Mouse (Mus musculus): ENCODE measurements at regions not wholly inside any gene's neighbourhood (a gene's known extent, or its start where the extent isn't known, plus 50 kb on each side); places are given as distances from the start of the nearest gene placed in this dataset.

DNA sequence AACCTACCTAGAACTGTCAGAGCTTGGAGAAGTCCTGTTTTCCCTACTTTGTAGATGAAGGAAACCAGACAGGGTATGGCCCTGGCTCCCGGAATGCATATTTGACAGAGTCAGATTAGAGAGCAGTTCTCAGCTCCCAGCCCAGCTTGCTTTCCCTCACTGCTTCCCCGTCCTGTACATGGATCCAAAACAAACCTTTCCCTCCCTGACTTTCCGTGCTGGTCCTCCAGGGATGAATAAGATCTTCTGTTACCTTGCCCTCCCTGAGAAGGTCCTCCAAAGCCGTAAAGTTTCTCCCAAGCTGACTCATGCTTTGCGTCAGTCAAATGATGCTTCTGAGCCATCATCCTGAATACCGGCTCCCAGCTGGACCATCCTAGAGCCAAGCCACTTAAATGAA lies 160.2 kb upstream of the Jmjd1c start:
- no peak for DNase-seq (ENCODE audit: low spot score)

DNA sequence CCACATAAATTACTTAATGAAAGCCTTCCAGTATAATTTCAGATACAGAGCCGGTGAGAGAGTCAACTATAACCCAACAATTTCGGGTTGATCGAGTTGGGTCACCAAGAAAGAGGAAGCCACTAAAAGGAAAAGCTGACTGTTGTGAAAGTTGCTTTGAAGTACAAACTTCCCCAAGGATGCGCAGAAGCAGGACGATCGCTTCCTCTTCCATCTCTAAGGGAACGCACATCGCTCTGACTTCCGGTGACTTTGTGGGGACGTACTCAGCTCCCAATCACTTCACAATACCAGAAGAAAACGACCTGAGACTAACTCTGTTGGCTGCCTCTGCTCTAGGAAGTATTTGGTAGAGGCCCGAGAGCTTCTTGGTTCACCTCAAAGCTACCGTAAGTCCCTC lies 158.8 kb upstream of the Jmjd1c start:
- no peak for DNase-seq (ENCODE audit: low spot score)

DNA sequence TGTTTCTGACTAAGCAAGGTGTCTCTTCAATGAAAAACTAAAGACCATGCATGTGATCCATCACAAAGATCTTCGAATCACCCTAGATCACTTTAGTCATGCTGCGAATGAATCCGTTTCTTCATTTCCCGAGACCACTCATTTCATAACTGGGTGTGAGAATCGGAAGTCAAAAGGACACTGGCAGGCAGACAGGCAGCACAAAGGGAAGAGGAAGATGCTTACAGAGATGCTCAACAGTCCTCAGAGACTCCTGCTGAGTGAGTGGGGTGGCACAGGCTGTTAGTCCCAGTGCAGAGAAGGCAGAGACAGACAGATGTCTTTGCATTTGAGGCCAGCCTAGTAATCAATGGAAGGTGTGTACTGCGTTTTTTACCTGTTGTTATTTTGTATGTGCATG lies 155.6 kb upstream of the Jmjd1c start:
- no peak for DNase-seq (ENCODE audit: low spot score)

DNA sequence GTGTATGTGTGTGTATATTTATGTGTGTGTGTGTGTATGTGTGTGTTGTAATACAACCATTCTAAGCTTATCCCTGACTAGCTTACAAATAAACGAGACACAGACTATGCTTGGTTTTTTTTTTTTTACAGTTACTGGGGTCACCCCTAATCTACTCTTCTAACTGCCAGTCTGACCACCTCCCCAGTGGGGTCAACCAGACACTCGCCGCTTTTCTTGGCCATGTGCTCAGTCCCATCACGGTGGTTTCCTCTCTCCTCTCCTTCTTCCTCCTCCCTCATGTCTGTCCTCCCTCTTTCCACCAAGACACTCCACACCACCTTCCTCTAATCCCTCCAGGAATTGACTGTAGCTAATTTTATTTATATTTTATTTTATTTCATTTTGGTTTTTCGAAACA lies 155.0 kb upstream of the Jmjd1c start:
- no peak for DNase-seq (ENCODE audit: low spot score)

DNA sequence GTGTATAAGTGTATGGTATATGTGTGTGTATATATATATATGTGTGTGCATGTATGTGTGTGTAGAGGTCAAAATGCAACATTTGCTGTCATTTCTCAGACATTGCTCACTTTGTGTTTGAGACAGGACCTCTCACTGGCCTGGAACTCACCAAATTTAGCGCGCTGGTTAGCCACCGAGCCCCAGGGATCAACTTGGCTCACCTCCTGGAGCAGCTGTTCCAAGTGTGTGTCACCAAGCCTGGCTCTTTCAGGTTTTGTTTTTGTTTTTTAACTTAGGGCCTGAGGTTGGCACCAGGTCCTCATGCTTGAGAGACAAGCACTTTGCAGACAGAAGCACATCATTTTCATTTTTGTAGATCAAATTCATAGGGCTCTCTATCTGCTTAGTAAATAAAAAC lies 154.0 kb upstream of the Jmjd1c start:
- DNase-seq (ENCODE audit: low spot score) = no peak

DNA sequence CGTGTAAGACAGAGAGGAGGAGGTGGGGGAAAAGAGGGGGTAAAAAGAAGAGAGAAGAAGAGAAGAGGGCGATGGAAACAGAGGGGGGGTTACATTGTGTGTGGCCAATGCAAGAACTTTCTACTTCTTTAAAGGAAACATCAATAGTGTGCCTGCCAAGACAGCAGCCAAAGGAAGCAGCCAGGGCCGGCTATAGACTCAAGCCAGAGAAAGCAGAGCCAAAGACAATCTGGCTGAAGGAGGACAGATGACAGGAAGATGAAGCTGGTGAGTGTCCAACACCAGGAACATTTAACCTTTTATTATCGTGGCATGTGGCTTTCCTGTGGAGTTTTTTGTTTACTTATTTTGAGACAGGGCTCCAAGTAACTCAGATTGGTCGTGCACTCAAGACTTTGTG lies 152.1 kb upstream of the Jmjd1c start:
- no peak for DNase-seq (ENCODE audit: low spot score)

DNA sequence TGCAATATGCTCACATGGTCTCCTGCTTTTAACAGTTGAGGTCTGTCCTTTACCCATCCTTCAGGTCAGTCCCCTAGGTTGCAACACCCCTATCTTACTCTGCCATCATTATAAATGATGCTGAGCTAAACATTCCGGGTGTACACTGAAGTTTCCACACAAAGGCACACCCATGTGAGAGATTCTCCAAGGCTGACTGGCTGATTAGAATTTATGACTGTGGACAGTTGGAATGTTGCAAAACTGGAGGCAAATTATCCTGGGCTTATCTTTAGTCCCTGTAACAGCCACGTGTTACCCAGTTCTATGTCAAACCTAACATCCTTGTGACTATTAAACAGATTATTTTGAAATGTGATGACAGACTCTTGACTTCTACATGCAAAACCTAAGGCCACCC lies 149.8 kb upstream of the Jmjd1c start:
- no peak for DNase-seq (ENCODE audit: low spot score)

DNA sequence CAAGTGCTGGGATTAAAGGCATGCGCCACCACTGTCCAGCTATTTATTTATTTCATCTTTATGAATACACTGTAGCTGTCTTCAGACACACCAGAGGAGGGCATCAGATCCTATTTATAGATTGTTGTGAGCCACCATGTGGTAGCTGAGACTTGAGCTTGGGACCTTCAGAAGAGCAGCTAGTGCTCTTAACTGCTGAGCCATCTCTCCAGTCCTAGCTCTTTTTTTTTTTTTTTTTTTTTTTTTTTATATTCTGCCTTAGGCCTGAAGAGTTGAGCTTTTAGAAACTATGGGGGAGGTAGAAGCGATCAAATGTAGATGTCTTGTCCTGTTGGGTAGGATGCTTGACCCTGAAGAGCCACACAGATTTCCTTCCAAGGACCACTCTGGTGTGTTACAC lies 147.6 kb upstream of the Jmjd1c start:
- DNase-seq (ENCODE audit: low spot score) = no peak

DNA sequence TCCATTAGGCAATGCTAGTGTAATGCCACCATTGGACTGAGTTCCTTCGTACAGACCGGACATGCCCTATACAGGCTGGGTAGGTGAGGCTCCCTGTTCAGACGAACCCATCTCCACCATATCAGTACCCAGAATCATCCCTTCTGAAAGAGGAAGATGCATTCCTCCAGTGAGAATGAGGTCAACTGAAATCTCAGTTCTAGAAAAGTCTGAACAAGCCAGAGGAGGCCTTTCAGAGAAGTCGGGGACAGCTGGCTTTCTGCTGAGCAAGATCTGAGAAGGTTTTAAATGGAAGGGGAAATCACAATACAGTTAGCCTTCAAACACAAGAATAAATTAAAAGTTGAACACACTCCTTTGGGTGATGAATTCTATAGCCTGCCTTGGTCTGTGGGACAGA lies 145.5 kb upstream of the Jmjd1c start:
- no peak for DNase-seq (ENCODE audit: low spot score)

DNA sequence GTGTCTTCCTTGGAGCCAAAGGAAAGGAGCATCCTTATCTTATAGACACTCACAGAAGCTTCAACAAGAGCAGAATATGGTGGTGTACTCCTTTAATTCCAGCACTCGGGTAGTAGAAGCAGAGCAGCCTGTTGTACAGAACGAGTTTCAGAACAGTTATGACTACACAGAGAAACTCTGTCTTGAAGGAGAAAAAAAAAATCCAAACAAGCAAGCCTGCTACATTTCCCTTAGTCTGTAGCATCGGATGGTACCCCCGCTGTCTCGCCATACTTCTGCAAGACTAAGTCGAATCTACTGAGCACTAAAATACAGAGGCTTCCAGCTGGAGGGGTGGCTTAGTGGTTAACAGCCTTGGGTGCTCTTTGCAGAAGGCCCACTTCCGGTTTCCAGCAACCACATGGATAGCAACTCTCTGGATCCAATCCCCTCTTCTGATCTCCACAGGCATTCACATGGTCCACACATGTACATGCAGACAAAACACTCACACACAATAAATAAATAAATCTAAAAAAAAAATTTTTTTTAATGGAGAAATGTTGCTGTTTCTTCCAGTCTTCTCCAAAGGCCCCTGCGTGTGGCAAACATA lies 144.6 kb upstream of the Jmjd1c start:
- no peak for DNase-seq (ENCODE audit: low spot score)

DNA sequence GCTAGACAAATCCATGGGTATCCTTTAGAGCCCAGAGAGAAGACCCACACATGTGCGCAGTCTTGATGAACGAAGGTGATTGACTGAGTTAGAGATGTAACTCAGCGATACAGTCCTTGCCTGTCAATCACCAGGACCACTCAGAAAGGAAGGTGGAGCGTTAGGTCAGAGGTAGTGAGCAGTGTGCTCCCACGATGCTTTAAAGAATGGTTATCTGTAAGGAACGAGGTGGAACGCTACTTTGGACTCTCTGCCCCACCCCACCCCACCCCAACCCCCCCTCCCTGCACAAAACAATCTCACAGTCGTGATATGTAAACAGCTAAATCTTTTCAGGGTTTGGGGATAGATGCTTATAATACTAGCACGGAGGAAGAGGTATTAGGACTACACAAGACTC lies 144.0 kb upstream of the Jmjd1c start:
- no peak for DNase-seq (ENCODE audit: low spot score)

DNA sequence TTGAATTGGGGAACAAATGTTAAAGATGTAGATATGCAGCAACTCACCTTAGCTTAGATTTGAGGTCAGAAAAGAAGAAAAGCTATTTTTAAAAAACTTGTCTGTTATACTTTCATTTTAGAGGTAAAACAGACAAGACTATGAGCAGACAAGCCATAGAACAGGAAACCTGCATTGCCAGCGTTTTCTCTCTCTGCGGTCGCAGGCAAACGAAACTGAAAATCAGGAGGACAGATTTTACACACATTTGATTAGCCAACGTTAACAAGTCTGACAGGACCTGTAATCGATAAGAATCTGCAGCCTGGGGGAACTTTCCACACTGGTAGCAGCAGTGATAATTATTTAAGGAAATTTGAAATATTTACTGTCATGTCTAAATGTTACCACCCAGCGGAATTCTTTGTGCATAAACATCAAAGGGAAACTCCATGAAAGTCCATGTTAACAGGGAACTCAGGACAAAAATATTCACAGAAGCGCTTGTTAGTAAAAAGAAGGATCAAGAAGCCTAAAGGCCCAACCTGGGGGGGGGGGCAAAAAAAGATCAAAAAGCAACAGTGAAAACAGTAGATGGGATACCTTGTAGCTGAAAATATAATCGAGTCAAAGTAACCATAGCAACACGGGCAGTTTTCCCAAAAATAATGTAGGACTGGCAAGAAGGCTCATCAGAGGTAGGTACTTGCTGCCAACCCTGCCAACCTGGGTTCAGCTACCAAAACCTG lies 142.5 kb upstream of the Jmjd1c start:
- no peak for DNase-seq (ENCODE audit: low spot score)

DNA sequence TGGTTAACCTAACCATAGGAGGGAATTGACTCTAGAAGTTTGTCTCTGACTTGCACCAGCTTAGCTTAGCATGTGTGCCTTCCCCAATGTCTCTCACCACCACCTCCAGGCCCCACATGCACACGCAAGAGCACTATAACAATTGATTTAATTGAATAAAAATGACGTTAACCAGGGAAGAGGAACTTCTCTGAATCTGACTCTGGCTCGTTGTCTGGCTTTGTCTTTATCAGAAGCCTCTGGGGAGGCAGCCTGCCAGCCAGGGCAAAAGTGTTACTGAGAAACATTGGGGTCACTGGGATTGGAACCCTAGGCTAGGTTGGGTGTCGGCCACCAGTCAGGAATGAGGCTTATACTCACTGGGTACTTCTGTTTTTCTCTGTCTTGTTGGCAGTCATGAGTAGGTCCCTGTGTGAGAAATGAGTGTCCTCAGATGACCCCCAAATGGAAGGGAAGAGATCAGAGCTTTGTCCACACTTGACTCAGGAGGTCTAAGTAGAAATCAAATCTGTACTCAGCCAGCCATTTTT lies 141.9 kb upstream of the Jmjd1c start:
- no peak for DNase-seq (ENCODE audit: low spot score)

DNA sequence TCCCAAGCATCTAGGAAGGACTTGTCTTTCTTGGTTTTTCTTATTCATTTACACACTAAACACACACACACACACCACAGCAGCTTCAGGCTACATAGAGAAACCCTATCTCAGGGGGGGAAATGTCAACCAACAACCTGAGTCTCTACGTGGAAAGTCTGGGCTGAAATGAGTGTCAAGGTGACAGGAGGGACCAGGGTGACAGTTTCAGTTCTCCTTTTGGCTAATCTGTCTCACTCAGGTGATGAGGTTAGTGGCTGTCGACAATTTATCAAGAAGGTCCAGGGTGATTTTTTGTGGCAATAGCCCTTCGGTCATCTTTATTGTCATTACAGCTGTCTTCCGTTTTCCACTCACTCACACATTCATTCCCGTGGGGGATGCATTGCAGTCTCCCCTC lies 140.5 kb upstream of the Jmjd1c start:
- no peak for DNase-seq (ENCODE audit: low spot score)

DNA sequence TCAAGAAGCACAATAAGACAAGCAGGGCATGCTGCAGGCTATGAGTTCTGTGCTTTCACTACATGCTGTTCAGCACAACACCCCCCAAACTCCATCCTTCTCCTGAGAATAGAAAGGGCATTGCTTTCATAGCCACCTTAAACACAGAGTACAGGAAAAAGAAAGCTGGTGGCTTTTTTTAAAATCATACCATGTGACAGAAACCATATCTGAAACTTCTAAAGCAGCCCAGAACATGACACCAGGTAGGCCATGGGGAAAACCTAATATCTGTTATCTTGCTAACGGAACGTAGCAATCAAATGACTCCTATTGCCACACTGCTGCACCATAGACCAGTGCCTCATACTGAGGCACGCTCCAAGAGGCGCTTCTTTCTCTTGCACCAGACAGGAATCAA lies 139.3 kb upstream of the Jmjd1c start:
- DNase-seq (ENCODE audit: low spot score) = no peak

DNA sequence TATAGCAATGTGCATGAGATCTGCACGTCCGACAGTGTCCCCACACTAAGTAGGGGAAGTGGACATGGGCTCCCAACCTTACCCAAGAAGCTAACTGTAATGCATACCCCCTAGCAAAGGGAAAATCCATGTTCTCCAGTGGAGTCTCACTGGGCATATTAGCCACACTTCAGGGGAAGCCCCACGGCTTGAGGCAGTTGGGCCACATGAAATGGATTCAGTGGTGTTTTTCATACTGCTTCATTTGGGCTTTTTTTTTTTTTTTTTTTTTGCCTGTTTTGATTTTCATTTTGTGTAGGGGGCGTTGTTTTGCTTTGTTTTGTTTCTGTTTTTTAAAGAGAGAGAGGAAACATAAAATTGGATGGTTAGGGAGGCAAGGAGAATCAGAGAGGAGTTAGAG lies 138.6 kb upstream of the Jmjd1c start:
- DNase-seq (ENCODE audit: low spot score) = no peak
